Mouse (Mus musculus): ENCODE results near the gene Pdzk1ip1.

The Pdzk1ip1 gene

DNA sequence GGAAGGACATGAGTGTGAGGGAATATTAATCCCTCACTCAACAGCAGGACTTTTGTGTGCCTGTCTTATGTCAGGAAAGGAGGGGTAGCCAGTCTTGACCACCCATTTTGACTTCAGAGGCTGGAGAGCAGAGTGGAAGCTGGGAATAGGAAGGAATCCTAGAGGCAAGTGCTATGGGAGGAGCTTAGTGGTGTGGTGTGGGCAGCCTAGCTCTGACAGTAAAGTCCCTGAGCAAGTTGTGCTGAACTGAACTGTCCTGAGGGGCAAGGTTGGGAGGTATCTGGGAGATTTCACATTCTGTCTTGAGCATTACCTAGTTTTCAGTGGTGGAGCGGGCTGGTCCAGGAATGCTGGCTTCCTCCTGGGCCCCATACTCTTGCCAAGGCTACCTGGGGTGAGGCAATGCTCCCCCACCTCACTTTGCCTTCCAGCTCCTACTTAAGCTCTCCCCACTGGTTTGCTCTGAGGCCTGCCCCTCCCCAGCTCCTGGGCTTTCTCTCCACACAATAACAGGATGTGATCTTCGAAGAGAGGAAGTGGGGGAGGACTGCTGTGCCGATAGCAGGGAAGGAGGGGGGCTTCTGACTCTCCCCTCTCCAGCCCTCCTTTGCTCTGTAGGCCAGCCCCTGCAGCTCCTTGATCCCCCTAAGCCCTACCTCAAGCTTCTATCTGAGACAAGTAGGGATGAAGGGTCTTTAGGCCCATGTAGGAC is 13.1 kb upstream of the Pdzk1ip1 start:
- peak; percentile 75 for DNase-seq

DNA sequence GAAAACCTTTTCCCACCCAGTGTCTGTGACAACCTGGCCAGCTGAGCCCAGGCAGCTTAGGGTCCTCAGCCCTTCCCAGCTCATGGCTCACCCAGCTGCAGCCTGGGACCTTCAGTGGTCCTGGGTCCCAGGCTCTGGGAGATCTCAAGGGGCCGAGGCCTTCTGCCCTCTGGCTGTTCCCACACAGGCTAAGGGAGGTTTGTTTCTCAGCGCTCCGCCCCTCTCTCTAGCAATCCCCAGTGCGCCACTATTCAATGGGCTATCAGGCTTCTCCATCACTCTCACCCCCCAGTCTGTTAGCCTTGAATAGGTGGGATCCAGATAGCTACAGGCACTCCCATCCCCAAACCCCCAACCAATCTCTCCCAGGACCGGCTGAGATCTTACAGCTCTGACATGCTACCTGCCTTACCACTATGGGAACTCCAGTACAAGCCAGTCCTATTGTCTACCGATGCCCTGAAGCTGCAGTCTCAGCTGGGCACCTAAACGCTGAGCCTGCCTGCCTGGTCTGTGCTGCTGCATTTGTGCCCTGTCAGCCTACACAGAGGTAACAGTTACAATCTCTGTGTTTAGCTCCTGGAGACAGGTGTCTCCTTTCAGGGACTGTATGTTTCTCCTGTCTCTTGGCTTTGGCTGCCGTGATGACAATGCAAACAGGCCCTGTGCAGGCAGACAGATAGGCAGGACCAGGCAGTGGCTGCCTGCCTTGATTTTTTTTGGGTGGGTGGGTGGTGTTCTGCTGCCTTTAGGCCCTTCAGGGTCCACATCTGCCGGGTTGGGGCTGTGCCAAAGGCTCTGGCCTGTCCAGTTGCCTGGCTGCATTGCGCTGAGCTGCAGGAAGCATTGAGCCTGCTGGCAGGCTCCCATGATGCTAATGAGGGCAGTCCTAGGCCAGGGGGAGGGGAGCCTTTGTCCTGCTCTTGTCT is 9.4 kb upstream of the Pdzk1ip1 start:
- DNase-seq = peak; percentile 76

DNA sequence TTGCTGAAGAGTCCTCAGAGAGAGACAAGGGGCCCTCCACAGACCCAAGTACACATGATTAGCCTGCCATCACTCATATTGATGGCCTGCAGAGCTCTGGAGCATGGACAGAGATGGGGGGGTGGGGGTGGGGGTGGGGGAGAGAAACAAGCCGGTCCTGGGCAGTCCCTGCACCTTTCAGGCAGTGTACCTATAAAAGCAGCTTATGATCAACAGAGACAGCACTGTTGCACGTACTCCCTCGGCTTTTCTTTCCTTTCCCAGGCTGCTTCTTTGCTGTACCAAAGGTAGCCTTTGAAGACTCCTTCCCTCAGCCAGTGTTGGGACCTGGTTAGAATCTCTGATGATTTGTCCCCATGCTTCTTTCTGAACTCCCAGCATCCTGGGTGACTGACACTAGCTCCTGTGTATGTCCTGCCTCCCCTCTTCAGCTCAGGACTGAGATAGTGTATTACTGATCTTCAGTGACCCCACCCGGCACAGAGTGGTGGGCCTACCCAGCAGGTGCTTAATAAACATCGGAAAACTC is 8.6 kb upstream of the Pdzk1ip1 start:
- no peak for DNase-seq

DNA sequence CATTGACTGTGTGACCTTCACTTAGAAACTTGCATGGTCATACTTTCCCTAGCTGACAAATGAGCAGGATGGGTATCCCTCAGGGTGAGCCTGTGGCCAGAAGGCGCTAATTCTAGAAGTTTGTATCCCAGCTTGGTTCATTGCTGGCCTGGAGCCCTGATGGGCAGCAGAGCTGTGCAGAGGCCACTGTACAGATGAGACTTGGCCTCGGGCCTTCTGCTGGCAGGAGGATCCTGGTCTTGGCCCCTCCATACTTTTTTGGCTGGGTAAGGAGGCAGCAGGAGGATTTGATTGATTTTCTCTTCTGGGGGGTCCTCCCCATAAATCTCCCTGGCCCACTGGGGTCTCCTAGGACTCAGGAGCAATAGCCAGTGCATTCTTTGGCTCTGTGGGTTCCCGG is 5.5 kb upstream of the Pdzk1ip1 start:
- DNase-seq = no peak

DNA sequence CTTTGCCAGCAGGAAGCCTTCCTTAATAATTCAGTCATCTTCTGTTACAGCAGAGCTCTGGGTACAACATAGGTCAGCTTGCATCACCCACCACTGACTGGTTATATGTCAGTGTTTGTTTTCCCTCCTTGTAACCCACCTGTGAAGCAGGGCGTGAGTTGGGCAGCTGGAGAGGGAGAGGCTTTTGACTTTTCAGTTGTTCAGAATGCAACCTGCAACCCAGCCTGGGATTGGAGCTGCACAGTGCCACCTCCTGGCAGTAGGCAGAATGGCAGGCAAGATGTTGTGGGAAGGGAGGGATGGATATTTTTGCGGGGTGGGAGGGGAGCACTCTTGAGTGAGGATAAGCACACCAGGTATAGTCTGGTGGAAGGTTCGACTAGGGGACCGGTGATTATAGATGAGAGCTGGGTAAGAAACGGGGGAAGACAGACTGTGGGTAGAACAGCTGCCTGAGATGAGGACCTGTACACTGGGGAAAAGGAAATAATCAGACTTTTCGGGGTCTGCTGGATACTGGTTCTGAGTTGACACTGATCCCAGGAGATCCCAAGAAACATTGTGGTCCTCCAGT is 2.9 kb upstream of the Pdzk1ip1 start:
- DNase-seq = peak; percentile 79

DNA sequence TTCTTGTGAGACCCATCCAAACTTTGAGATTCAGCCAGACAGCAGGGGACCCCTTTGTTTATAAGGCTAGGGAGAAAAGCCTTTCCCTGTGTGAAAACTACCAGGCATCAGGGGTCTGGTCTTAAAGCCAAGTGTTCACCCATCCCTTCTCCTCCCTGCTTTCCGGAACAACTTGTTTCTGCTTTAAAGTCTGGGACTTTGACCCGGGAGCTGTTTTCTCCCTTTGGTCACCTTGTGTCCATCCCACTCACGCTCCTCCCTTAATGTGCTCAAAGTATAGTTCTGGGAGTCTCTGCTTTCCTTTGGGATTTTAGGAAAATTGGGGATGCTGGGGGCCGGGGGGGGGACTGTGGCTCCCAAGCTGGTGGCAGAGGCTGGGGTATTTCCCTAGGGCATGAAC is 2.3 kb upstream of the Pdzk1ip1 start:
- DNase-seq = no peak

DNA sequence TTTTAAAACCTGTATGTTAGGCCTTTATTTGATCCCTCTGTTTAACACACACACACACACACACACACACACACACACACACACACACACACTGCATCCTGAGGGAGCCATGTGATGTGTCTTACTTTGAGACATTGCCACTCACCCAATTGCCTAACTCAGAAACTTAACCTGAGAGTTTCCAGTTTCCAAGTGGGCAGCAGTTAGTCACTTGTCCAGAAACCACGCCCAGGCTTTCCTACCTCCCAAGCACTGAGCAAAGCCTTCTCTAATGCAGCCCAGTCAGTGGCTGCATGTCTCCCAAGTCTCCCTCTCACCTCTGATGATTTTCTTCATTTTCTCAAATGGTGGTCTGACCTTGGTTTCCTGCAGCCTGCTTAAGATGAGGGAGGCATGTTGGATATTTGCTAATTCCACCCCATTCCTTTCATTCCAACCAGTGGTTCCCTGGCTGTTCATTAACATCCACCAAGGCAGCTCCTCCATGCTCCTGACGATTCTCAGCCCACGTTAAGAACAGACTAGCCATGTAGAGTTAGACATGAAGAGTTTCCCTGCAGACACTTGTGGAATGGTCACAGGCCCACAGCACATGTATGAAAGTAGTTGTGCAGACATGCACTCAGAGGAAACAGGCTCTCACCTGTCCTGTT is 1.6 kb upstream of the Pdzk1ip1 start:
- peak; percentile 46 for DNase-seq

DNA sequence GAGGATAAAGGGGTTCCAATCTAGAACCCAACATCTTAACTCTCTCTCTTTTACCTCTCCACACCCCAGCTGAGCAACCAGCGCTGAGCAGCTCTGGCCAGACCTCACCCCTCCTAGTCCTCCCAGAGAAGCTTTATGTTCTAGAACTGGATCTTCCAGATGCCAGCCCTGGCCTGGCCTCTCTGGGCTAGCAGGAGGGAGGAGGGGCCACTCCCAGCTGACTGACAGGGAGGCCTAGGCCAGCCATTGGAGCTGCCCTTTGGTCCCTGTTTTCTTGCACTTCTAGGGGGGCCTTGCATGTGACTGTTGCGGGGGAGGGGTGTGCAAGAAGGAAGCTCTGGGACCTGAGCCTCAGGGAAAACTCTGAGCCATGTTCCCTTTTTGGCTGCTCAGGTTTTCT is 2.1 kb downstream of the Pdzk1ip1 start:
- DNase-seq = no peak

DNA sequence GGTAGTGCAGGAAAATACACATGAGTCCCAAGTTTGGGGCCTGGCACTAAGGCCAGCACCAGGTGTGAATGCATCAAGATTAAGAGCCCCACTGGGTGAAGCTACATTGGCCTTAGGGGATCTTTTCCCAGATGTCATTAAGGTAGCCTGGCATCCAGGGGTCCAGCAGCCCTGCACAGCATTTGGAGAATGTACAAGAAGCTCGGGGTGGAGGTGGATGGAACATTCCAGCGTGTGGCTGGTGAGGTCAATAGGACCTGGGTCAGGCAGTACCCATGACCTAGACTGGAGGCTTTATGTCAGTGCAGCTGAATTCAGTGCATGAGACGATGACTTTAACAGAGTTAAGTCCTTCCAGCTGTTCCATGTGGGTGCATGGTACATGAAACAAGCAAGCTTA is 3.3 kb downstream of the Pdzk1ip1 start:
- no peak for DNase-seq

DNA sequence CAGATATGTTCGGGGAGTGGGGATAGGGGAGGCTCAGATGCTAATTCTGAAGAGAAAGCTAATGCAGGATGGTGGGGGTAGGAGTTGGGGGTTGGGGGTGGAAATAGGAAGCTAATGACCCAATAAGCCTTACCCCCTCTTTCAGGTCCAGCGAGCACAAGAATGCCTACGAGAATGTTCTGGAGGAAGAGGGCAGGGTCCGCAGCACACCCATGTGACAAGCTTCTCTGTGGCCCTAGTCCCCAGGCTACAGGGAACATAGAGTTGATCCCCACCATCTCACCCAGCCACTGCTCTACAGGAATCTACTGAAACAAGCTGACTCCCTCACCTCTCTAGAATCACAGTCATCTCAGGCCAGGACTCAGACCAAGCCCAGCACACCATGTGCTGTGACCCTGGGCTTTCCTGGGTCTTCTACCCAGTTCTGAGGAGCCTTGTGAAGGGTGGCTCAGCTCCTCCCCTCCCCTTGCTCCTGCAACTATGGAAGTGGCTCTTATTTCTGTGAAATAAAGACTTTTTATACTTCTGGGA is 4.9 kb downstream of the Pdzk1ip1 start:
- no peak for DNase-seq

DNA sequence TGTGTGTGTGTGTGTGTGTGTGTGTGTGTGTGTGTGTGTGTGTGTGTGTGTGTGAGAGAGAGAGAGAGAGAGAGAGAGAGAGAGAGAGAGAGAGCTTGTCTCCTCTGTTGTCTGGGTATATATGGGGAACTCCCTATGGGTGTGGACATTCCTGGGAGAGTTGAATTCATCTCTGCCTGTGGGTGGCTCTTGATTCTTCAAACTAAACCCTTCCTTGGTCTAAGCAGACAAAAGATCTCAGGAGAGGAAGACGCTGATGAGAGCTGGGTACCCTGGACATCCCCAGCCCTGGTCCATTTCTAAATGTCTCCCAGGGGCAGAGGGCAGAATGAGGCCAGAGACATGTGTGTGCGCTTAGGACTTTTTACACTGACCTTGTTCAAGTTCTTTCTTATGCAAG is 5.5 kb downstream of the Pdzk1ip1 start:
- no peak for DNase-seq

DNA sequence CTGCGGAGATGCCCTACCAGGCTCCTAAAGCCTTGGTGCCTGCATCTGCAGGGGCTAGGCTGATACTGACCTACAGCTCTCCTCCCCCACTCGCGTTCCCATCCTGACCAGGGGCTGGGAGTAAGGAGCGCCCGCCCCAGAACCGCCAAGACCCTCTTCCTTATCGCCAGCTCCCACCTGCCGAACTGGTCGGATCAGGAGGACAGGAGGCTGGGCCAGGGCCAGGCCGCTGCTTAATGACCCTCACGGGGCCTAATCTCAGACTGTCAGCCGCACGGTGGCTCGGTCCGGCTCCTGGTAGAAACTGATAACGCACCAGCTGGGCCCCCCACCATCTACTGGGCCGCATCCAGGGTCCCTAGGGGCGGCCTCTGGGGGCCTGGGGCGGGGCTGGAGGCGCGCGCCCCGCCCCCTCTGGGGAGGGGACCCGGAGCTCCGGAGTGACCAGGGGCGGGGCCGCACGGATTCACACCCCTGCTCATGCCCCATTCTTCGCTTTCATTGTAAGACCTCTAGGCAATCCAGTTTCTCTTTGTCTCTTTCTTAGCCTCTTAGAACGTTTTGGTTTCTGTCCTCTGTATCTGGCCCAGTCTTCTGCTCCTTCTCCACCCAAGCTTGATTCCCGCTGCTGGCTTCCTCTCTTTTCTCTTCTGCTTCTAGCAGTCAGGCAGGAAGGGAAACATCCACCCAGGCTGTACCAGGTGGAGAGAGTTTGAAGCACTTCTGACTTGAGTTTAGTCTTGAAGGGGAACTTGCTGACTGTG is 7.3 kb downstream of the Pdzk1ip1 start:
- DNase-seq = peak; percentile 45

DNA sequence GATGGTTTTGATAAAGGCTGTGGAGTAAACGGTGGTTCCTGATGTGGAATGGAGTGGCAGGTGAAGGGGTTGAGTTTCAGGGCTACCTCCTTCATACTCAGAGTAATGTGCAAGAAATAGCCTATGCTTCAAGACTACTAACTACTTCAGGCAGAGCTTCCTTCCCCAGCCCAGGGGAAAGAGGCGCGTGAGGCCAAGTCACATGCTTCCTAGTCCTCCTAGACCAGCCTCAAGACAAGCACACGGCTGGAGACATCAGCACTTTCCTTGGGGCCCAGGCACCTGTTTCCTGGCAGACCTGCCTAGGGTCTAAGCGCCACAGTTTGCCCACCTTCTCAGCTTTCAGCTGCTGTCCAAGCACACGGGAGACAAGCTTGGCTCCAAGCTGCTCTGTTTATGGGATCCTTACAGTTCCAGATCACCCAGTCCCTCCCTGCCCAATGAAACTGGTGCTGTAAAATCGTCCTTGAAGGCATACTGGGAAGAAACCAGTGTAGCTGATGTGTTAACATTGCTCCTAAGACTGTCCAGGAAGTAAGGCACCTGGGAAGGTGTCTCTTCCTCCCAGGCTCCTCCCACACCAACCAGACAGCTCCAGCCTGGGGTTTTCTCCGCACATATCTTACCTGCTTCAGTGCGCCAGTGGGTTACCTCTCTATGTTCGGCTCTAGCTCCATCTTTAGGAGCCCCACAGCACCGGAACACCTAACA is 8.1 kb downstream of the Pdzk1ip1 start:
- DNase-seq = no peak

DNA sequence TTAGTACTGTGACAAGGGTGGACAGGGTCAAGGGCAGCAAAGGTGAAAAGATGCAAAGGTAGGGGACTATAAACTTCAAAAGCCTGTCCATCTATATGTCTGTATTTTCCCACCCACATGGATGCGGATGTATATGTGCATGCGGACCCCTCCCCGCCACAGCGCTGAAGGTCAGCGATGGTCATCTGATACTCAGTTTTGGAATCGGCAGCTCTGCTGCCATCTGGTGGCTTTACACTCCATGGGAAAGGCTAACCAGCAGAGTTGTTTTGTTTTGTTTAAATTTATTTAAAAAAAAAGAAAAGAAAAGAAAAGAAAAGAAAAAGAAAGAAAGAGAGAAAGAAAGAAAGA is 8.6 kb downstream of the Pdzk1ip1 start:
- peak; percentile 35 for DNase-seq

DNA sequence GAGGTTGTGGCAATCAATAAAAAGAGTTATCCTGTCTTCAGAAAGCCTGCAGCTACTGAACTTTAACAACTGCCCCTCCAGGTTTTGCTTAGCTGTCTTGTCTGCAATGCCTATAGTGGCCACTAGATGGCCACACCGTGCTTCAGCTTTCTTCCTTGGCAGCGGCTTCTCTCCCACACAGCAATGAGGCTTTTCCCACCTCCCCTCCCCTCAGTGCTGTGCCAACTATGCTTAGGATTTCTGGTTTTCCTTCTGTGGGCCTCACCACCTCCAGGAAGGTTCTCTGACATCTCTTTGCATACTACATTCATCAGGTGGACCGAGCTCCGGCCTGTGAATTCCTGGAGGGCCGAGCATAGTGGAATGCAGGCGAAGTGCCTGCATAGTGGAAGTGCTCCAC is 13.2 kb downstream of the Pdzk1ip1 start:
- peak; percentile 70 for DNase-seq

DNA sequence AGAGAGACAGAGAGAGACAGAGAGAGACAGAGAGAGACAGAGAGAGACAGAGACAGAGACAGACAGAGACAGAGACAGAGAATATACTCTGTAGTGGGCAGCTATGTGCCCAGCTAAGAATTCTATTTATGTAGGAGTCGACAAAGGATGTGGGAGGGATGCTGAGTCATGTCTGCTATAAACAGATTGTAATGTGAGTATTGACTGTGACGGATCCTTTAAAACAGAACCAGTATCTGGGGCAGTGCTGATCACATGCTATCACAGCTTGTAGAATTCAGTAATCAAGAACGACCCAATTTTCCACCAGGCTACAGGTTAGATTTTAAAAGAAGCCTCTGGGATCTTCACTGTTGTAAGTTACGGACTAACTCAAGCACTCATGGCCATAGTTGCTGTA is 15.0 kb downstream of the Pdzk1ip1 start:
- DNase-seq = no peak

DNA sequence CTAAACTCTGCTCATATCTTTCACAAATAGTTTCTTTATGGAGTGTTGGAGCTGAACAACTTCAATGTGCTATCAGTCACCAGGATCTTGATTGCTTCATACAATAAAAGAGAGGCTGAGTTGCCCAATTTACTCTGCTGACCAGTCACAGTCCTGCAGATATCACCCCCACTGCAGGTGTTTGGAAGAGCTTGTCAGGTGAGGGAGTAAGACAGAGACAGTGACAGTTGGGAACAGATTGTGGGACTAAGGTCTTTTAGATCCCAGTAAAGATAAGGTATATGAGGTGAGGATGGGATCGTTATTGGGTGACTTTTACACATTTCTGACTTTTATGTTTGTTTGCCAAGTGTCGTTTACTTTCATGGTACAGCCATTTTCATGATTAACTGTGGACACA is 22.7 kb downstream of the Pdzk1ip1 start:
- DNase-seq = no peak

DNA sequence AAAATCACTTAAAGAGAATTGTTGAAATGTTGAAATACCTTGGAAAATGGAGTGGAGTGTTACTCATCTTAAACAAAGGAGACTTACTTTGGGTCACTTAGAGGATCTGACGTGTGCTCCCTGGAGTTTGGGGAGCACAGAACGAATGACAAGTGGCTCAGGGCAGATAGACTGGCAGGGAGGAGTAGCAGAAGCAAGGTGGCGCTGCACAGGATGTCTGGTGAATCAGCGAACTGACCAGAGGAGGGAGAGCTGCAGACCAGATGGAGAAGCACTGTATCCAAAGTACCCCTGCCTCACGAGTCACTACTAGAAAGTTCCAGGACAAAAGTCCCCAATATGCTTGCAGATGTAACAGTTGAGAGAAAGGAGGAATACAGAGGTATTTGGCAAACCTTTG is 24.8 kb downstream of the Pdzk1ip1 start:
- DNase-seq = no peak

DNA sequence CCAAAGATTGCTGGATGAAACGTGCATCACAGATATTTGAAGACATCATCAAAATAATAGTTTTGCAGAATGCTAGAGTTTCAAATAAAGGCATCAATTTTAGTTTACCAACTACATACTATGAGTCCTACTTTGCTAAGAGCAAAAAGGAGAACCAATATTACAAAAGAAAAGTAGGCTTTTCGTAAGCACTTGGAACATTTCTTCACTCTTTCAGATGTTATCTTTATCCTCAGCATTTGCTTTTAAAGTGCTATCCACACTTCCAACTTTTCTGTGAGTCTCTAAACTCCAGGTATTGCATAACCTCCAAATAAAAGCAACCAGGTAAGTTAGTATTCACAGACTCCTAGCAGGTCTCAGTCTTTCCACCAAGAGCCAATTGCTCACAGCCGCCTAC is 31.1 kb downstream of the Pdzk1ip1 start:
- DNase-seq = no peak

DNA sequence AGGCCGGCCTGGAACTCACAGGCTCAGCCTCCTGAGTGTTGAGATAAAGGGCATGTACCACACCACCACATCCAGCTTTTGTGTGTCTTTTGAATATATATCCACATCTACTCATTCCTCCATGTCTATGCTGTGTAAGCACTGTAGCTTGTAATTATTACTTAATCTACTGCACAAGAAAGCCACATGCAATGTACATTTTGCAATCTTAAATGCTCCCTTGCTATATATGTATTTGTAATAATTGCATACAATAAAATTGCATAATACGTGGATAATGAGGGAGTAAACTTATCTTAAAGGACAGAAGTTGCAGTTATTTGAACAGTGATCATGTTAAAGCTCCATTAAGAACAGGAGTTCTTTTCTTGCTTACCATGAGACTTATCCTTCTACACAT is 32.7 kb downstream of the Pdzk1ip1 start:
- no peak for DNase-seq

DNA sequence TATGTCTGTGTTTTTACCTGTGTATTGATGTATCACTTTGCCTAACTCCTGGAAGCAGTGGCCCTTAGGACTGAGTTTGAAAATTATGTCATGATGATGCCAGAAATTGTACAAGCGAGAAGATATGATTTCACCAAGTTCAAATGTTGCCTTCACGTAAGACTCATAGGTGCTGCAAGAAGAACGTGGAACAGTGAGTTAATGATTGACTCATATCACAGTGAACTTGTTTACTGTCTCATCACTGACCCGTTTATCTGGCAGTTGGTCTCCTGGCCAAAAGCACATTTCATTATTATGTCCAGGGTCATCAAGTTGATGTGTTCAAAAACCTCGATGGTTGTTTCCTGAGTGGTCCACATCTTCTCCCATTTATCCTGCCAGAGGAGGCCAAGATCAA is 33.1 kb downstream of the Pdzk1ip1 start:
- no peak for DNase-seq

DNA sequence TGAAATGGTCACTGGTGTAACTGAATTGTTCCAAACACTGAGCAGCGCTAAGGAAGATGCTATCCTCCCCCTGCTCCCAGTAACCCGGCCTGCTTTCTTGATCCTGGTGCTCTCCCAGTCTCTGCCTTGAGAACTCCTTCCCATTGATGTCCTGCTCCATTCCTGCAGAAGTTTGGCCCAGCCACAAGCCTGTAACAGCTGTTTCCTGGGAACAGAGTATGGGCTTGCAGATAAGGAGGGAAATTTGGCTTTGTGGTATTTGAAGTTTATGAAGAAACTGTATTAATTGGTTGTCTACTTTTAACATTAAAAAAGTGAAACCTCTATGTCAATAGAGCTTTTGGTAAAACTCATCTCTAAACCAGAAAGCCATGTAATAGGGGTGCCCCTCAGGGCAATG is 35.0 kb downstream of the Pdzk1ip1 start:
- DNase-seq = no peak

Data from lung, postnatal 10 days (tissue).